Comparison of ENCODE assay signal across 19 mouse cellular contexts in genomic region chr6:18169618-18170017, GRCm38 (mm10). TPM values are rescaled to one million over a fixed set of nuclear protein-coding genes. Genes with fewer than 3 reads are reported as not detected.
DNase-seq lines count a peak whose midpoint lies in the region; ATAC-seq lines count a peak whose summit lies in the region.
"Had no signal": no experiment of that assay in that cellular context is flagged by ENCODE, and none has a peak within 500 bp of the region (broad histone marks: within the 10 kb centered on the region; RNA-seq: fewer than 3 reads in every experiment).

No protein-coding gene starts in this region.

- H3K9ac ChIP-seq in hindbrain, embryonic 12.5 days = no peak overlapping the region
- no peak overlapping the region for H3K9ac ChIP-seq in hindbrain, embryonic 14.5 days
- no peak overlapping the region for H3K9ac ChIP-seq in midbrain, embryonic 13.5 days (replicated peaks)
- no peak overlapping the region for H3K9ac ChIP-seq in midbrain, embryonic 11.5 days (ENCODE audit: low read length)
- H3K9ac ChIP-seq in intestine, embryonic 15.5 days = no peak overlapping the region
- H3K9ac ChIP-seq: liver, embryonic 15.5 days; stomach, embryonic 15.5 days had no signal

- WGBS in hindbrain, embryonic 12.5 days = 88% methylated on average over 1 of the region's 1 CpGs
- WGBS in hindbrain, embryonic 14.5 days = 86% methylated on average over 1 of the region's 1 CpGs
- WGBS in midbrain, embryonic 13.5 days = 87% methylated on average over 1 of the region's 1 CpGs
- WGBS in midbrain, embryonic 11.5 days = 100% methylated on average over 1 of the region's 1 CpGs
- 75% methylated on average over 1 of the region's 1 CpGs for WGBS in intestine, embryonic 15.5 days

- no peaks in the 10 kb centered on the region for H3K4me1 ChIP-seq in hindbrain, embryonic 12.5 days
- no peaks in the 10 kb centered on the region for H3K4me1 ChIP-seq in hindbrain, embryonic 14.5 days (replicated peaks; ENCODE audit: control insufficient read depth, insufficient read depth, low read length)
- 0 out of 2 replicates have a peak, but pooled peaks cover 3% of the 10 kb centered on the region for H3K4me1 ChIP-seq in midbrain, embryonic 13.5 days (replicated peaks)
- peaks cover 4% of the 10 kb centered on the region; the same call in 1 of the 2 replicates for H3K4me1 ChIP-seq in midbrain, embryonic 11.5 days (ENCODE audit: control insufficient read depth, insufficient read depth, low read length)
- no peaks in the 10 kb centered on the region for H3K4me1 ChIP-seq in intestine, embryonic 15.5 days (replicated peaks)
- H3K4me1 ChIP-seq: heart, embryonic 10.5 days; liver, embryonic 15.5 days; stomach, embryonic 15.5 days had no signal

- peak overlapping the region; percentile 87; the same call in 1 of the 2 replicates for H3K4me2 ChIP-seq in hindbrain, embryonic 12.5 days (replicated peaks)
- no peak overlapping the region for H3K4me2 ChIP-seq in hindbrain, embryonic 14.5 days (replicated peaks)
- no peak overlapping the region for H3K4me2 ChIP-seq in midbrain, embryonic 13.5 days (replicated peaks)
- H3K4me2 ChIP-seq in midbrain, embryonic 11.5 days = no peak overlapping the region
- peak overlapping the region; percentile 92; the same call in 1 of the 2 replicates for H3K4me2 ChIP-seq in intestine, embryonic 15.5 days (replicated peaks)

- no peak overlapping the region for H3K4me3 ChIP-seq in hindbrain, embryonic 12.5 days
- H3K4me3 ChIP-seq in hindbrain, embryonic 14.5 days (replicated peaks; ENCODE audit: low read length) = no peak overlapping the region
- H3K4me3 ChIP-seq in midbrain, embryonic 13.5 days (replicated peaks) = no peak overlapping the region
- no peak overlapping the region for H3K4me3 ChIP-seq in midbrain, embryonic 11.5 days (ENCODE audit: low read depth, low read length)
- H3K4me3 ChIP-seq in intestine, embryonic 15.5 days (replicated peaks) = no peak overlapping the region
- H3K4me3 ChIP-seq: myocyte had no signal

- peaks cover 21% of the 10 kb centered on the region for H3K27me3 ChIP-seq in hindbrain, embryonic 12.5 days
- no peaks in the 10 kb centered on the region for H3K27me3 ChIP-seq in hindbrain, embryonic 14.5 days (ENCODE audit: control insufficient read depth, insufficient read depth, low read length)
- H3K27me3 ChIP-seq in midbrain, embryonic 13.5 days = peaks cover 10% of the 10 kb centered on the region; the same call in 1 of the 2 replicates
- H3K27me3 ChIP-seq in midbrain, embryonic 11.5 days (ENCODE audit: control insufficient read depth, insufficient read depth, low read length) = no peaks in the 10 kb centered on the region; the same call in 1 of the 2 replicates
- no peaks in the 10 kb centered on the region for H3K27me3 ChIP-seq in intestine, embryonic 15.5 days (replicated peaks)
- H3K27me3 ChIP-seq: stomach, embryonic 15.5 days had no signal

- intact Hi-C loops in left cerebral cortex, postnatal 25 days (cut with DNase I) = loop anchor here (5.0 kb wide), 1 partner anchor 82 kb away; no protein-coding TSS in a partner anchor

- no peak overlapping the region for H3K27ac ChIP-seq in hindbrain, embryonic 12.5 days
- H3K27ac ChIP-seq in hindbrain, embryonic 14.5 days = no peak overlapping the region
- H3K27ac ChIP-seq in midbrain, embryonic 13.5 days = no peak overlapping the region
- no peak overlapping the region for H3K27ac ChIP-seq in midbrain, embryonic 11.5 days (ENCODE audit: low read depth, low read length)
- H3K27ac ChIP-seq in intestine, embryonic 15.5 days = no peak overlapping the region
- H3K27ac ChIP-seq: hindbrain, postnatal 0 days; liver, embryonic 15.5 days; stomach, embryonic 15.5 days had no signal

- DNase-seq in hindbrain, embryonic 14.5 days (ENCODE audit: low spot score) = no peak
- DNase-seq in midbrain, embryonic 11.5 days (ENCODE audit: low spot score, missing footprints) = no peak
- DNase-seq in left cerebral cortex, postnatal 25 days (ENCODE audit: low spot score in 2 of 2) = no peak
- DNase-seq: cerebellum, adult 8-10 months; kidney, adult 8-10 months; lung, postnatal 36 days; thymus, postnatal 14 days had no signal

- no peaks in the 10 kb centered on the region for H3K9me3 ChIP-seq in hindbrain, embryonic 12.5 days (replicated peaks)
- no peaks in the 10 kb centered on the region for H3K9me3 ChIP-seq in hindbrain, embryonic 14.5 days (ENCODE audit: control insufficient read depth, low read length)
- H3K9me3 ChIP-seq in midbrain, embryonic 13.5 days = no peaks in the 10 kb centered on the region
- H3K9me3 ChIP-seq in midbrain, embryonic 11.5 days (ENCODE audit: control insufficient read depth, low read length) = no peaks in the 10 kb centered on the region
- no peaks in the 10 kb centered on the region for H3K9me3 ChIP-seq in intestine, embryonic 15.5 days
- H3K9me3 ChIP-seq: heart, embryonic 10.5 days; liver, embryonic 15.5 days; stomach, embryonic 15.5 days had no signal

- no peaks in the 10 kb centered on the region for H3K36me3 ChIP-seq in hindbrain, embryonic 12.5 days
- H3K36me3 ChIP-seq in hindbrain, embryonic 14.5 days (replicated peaks; ENCODE audit: control insufficient read depth, insufficient read depth) = no peaks in the 10 kb centered on the region
- no peaks in the 10 kb centered on the region for H3K36me3 ChIP-seq in midbrain, embryonic 13.5 days
- H3K36me3 ChIP-seq in midbrain, embryonic 11.5 days (ENCODE audit: control insufficient read depth, insufficient read depth, low read length) = no peaks in the 10 kb centered on the region
- no peaks in the 10 kb centered on the region for H3K36me3 ChIP-seq in intestine, embryonic 15.5 days
- H3K36me3 ChIP-seq: heart, embryonic 10.5 days; liver, embryonic 15.5 days; stomach, embryonic 15.5 days had no signal

- no peak for ATAC-seq in hindbrain, embryonic 12.5 days (ENCODE audit: low FRiP score)
- ATAC-seq in hindbrain, embryonic 14.5 days (ENCODE audit: low FRiP score) = no peak
- peak; percentile 44; the same call in 1 of the 2 replicates for ATAC-seq in midbrain, embryonic 13.5 days
- no peak for ATAC-seq in midbrain, embryonic 11.5 days (ENCODE audit: low FRiP score)
- ATAC-seq in intestine, embryonic 15.5 days = no peak
- ATAC-seq in megakaryocyte progenitor cell, adult 5-6 weeks (replicated peaks; ENCODE audit: poor library complexity) = 0 out of 2 replicates have a peak, but pooled peaks have one; percentile 20

RNA-seq across cellular contexts. Expression of gene Cftr, which starts 0.9 kb away (rescaled TPM):
- polyA plus RNA-seq in hindbrain, embryonic 12.5 days (2016; fragmentation: Nextera tagmentation; extraction: Ambion mirVana) = 0.19 and 0.47 TPM in 2 replicates
- 0.37 and 0.39 TPM in 2 replicates for polyA plus RNA-seq in hindbrain, embryonic 14.5 days (2014; fragmentation: Nextera tagmentation; extraction: Ambion mirVana)
- 0.22 and 0.30 TPM in 2 replicates for polyA plus RNA-seq in midbrain, embryonic 13.5 days (2015; fragmentation: Nextera tagmentation; extraction: Ambion mirVana)
- polyA plus RNA-seq in midbrain, embryonic 11.5 days (2014; fragmentation: Nextera tagmentation; extraction: Ambion mirVana) = not detected in 2 replicates
- 14.3 and 15.7 TPM in 2 replicates for polyA plus RNA-seq in intestine, embryonic 15.5 days (2015; fragmentation: Nextera tagmentation; extraction: Ambion mirVana)
- total RNA-seq in megakaryocyte progenitor cell, adult 5-6 weeks (2015) = 0.17 TPM in 1 of 2 replicates, not detected in the other
- not detected in 2 replicates for total RNA-seq in megakaryocyte progenitor cell, adult 5-6 weeks (2017)
- total RNA-seq in left cerebral cortex, postnatal 25 days (2021) = under 1 TPM; 0.30 to 0.80 TPM
- total RNA-seq: gastrocnemius, adult 18-20 months; gastrocnemius, postnatal 4 days had no signal
- polyA plus RNA-seq: C2C12, myocyte had no signal

Comparison
In these comparisons a context has a peak if more than half of its experiments do, and no peak if none do; other contexts are left out.
1. ATAC-seq: peak in midbrain, embryonic 13.5 days (single experiment) and megakaryocyte progenitor cell, adult 5-6 weeks (single experiment); none in hindbrain, embryonic 12.5 days (single experiment), hindbrain, embryonic 14.5 days (single experiment), midbrain, embryonic 11.5 days (single experiment) and intestine, embryonic 15.5 days (single experiment).
2. H3K4me2 ChIP-seq: peak in hindbrain, embryonic 12.5 days (single experiment) and intestine, embryonic 15.5 days (single experiment); none in hindbrain, embryonic 14.5 days (single experiment), midbrain, embryonic 13.5 days (single experiment) and midbrain, embryonic 11.5 days (single experiment).
3. RNA of gene Cftr, which starts 0.9 kb away (polyA plus RNA-seq): 14.3 to 15.7 TPM in intestine, embryonic 15.5 days; 0.37 to 0.39 TPM in hindbrain, embryonic 14.5 days, 0.22 to 0.30 TPM in midbrain, embryonic 13.5 days, 0.19 to 0.47 TPM in hindbrain, embryonic 12.5 days and not detected in midbrain, embryonic 11.5 days; every median in the first group is over 10 times any median in the second.